In genomic region chr11:116680321-116681091, GRCm38 (mm10) we compare ENCODE assay signal across 26 mouse cellular contexts. TPM values are rescaled to one million over a fixed set of nuclear protein-coding genes. Genes with fewer than 3 reads are reported as not detected.
DNase-seq lines count a peak whose midpoint lies in the region; ATAC-seq and TF ChIP-seq lines count a peak whose summit lies in the region.
"Had no signal": no experiment of that assay in that cellular context is flagged by ENCODE, and none has a peak within 500 bp of the region (broad histone marks: within the 10 kb centered on the region; RNA-seq: fewer than 3 reads in every experiment).

No protein-coding gene starts in this region.

- ATAC-seq in embryonic facial prominence, embryonic 13.5 days (ENCODE audit: insufficient number of reproducible peaks, insufficient read depth, low FRiP score, low TSS enrichment, low read depth), result no peak
- ATAC-seq in liver, embryonic 11.5 days (replicated peaks; ENCODE audit: low FRiP score), result no peak
- ATAC-seq: forebrain, embryonic 13.5 days; forebrain, embryonic 16.5 days; hindbrain, embryonic 16.5 days; intestine, embryonic 15.5 days had no signal

- 67% methylated on average over 24 of the region's 24 CpGs for WGBS in embryonic facial prominence, embryonic 13.5 days
- WGBS in embryonic facial prominence, embryonic 10.5 days, result 72% methylated on average over 24 of the region's 24 CpGs
- WGBS in liver, adult 2 months, result 83% methylated on average over 24 of the region's 24 CpGs
- WGBS in liver, embryonic 11.5 days, result 70% methylated on average over 24 of the region's 24 CpGs

- TF ChIP-seq POLR2A in liver, adult 2 months (IDR thresholded peaks at IDR 0.05; ENCODE audit: extremely low read depth, insufficient read depth, low read length), result no peak

- no peaks in the 10 kb centered on the region for H3K27me3 ChIP-seq in embryonic facial prominence, embryonic 13.5 days
- H3K27me3 ChIP-seq in embryonic facial prominence, embryonic 10.5 days (replicated peaks; ENCODE audit: low read depth, poor library complexity, severe bottlenecking), result no peaks in the 10 kb centered on the region
- H3K27me3 ChIP-seq in liver, adult 2 months (ENCODE audit: control insufficient read depth, insufficient read depth, low read length), result no peaks in the 10 kb centered on the region
- no peaks in the 10 kb centered on the region for H3K27me3 ChIP-seq in liver, embryonic 11.5 days (replicated peaks; ENCODE audit: control insufficient read depth, insufficient read depth, low read length)
- H3K27me3 ChIP-seq in E14TG2a.4 (ENCODE audit: insufficient read depth, low read length), result no peaks in the 10 kb centered on the region
- H3K27me3 ChIP-seq: CH12.LX; forebrain, embryonic 13.5 days; hindbrain, embryonic 13.5 days; intestine, embryonic 15.5 days had no signal

- H3K27ac ChIP-seq in embryonic facial prominence, embryonic 13.5 days, result 0 out of 2 replicates have a peak overlapping the region, but pooled peaks have one; percentile 8
- no peak overlapping the region for H3K27ac ChIP-seq in embryonic facial prominence, embryonic 10.5 days (replicated peaks)
- peak overlapping the region; percentile 35 for H3K27ac ChIP-seq in liver, adult 2 months (replicated peaks; ENCODE audit: insufficient read depth, low read depth, low read length)
- H3K27ac ChIP-seq in liver, embryonic 11.5 days (ENCODE audit: low read depth, low read length), result no peak overlapping the region
- H3K27ac ChIP-seq: forebrain, embryonic 10.5 days; forebrain, embryonic 13.5 days; hindbrain, embryonic 10.5 days; hindbrain, embryonic 13.5 days; intestine, embryonic 15.5 days had no signal

- no peaks in the 10 kb centered on the region for H3K79me2 ChIP-seq in liver, adult 2 months (ENCODE audit: control insufficient read depth, insufficient read depth, low read length)

- DNase-seq in embryonic facial prominence, embryonic 10.5 days (ENCODE audit: low spot score), result no peak
- DNase-seq in liver, adult 2 months (ENCODE audit: extremely low read depth, low read depth, low spot score), result no peak
- DNase-seq in liver, embryonic 11.5 days (ENCODE audit: low spot score), result no peak
- no peak for DNase-seq in frontal cortex, adult 2 months (ENCODE audit: extremely low spot score in 1 of 2, low spot score in 1 of 2)
- DNase-seq: adrenal gland, adult 2 months; adrenal gland, postnatal 36 days; B cell, adult 2 months; cerebellum, adult 11 months; cerebellum, adult 2 months; cerebellum, adult 9-11 months; cerebellum, postnatal 25 days; gastrocnemius, adult 2 months; gastrocnemius, postnatal 14 days; kidney, adult 11 months had no signal

- no peak overlapping the region for H3K4me2 ChIP-seq in embryonic facial prominence, embryonic 13.5 days
- H3K4me2 ChIP-seq in liver, embryonic 11.5 days, result no peak overlapping the region
- H3K4me2 ChIP-seq: forebrain, embryonic 13.5 days; heart, embryonic 11.5 days; hindbrain, embryonic 13.5 days; intestine, embryonic 15.5 days had no signal

- H3K9me3 ChIP-seq in embryonic facial prominence, embryonic 13.5 days, result no peaks in the 10 kb centered on the region
- no peaks in the 10 kb centered on the region for H3K9me3 ChIP-seq in embryonic facial prominence, embryonic 10.5 days
- no peaks in the 10 kb centered on the region for H3K9me3 ChIP-seq in liver, embryonic 11.5 days (ENCODE audit: control insufficient read depth, low read length)
- H3K9me3 ChIP-seq in E14TG2a.4 (ENCODE audit: low read length), result no peaks in the 10 kb centered on the region
- H3K9me3 ChIP-seq: forebrain, embryonic 10.5 days; forebrain, embryonic 13.5 days; hindbrain, embryonic 10.5 days; hindbrain, embryonic 13.5 days; intestine, embryonic 15.5 days had no signal

- H3K4me3 ChIP-seq in embryonic facial prominence, embryonic 13.5 days, result no peak overlapping the region
- no peak overlapping the region for H3K4me3 ChIP-seq in embryonic facial prominence, embryonic 10.5 days
- no peak overlapping the region for H3K4me3 ChIP-seq in liver, adult 2 months (ENCODE audit: insufficient read depth, low read depth, low read length)
- no peak overlapping the region for H3K4me3 ChIP-seq in liver, embryonic 11.5 days (ENCODE audit: low read depth, low read length)
- H3K4me3 ChIP-seq in E14TG2a.4 (replicated peaks; ENCODE audit: low read length), result peak overlapping the region; percentile 32; the same call in 1 of the 2 replicates
- H3K4me3 ChIP-seq: forebrain, embryonic 10.5 days; forebrain, embryonic 13.5 days; gastrocnemius, adult 2 months; hindbrain, embryonic 10.5 days; hindbrain, embryonic 13.5 days; intestine, embryonic 15.5 days had no signal

- H3K4me1 ChIP-seq in embryonic facial prominence, embryonic 13.5 days, result peaks cover 29% of the 10 kb centered on the region
- H3K4me1 ChIP-seq in embryonic facial prominence, embryonic 10.5 days, result peaks cover 14% of the 10 kb centered on the region; the same call in 1 of the 2 replicates
- H3K4me1 ChIP-seq in liver, adult 2 months (ENCODE audit: control insufficient read depth, insufficient read depth, low read length), result peaks cover 20% of the 10 kb centered on the region
- no peaks in the 10 kb centered on the region for H3K4me1 ChIP-seq in liver, embryonic 11.5 days (replicated peaks; ENCODE audit: control insufficient read depth, insufficient read depth, low read length)
- H3K4me1 ChIP-seq in E14TG2a.4 (replicated peaks; ENCODE audit: low read depth, low read length), result peaks cover 88% of the 10 kb centered on the region
- H3K4me1 ChIP-seq: forebrain, embryonic 10.5 days; forebrain, embryonic 13.5 days; hindbrain, embryonic 13.5 days had no signal

- peak overlapping the region; percentile 6; the same call in 1 of the 2 replicates for H3K9ac ChIP-seq in embryonic facial prominence, embryonic 13.5 days
- H3K9ac ChIP-seq in liver, adult 2 months (ENCODE audit: low read depth, low read length), result no peak overlapping the region
- no peak overlapping the region for H3K9ac ChIP-seq in liver, embryonic 11.5 days (ENCODE audit: low read depth, low read length)
- H3K9ac ChIP-seq: forebrain, embryonic 13.5 days; hindbrain, embryonic 13.5 days; intestine, embryonic 15.5 days had no signal

- H3K36me3 ChIP-seq in embryonic facial prominence, embryonic 13.5 days, result peaks cover 73% of the 10 kb centered on the region
- H3K36me3 ChIP-seq in embryonic facial prominence, embryonic 10.5 days (replicated peaks), result peaks cover 97% of the 10 kb centered on the region
- peaks cover 14% of the 10 kb centered on the region for H3K36me3 ChIP-seq in liver, adult 2 months (ENCODE audit: control insufficient read depth, insufficient read depth, low read length)
- peaks cover 18% of the 10 kb centered on the region for H3K36me3 ChIP-seq in liver, embryonic 11.5 days (ENCODE audit: control insufficient read depth, insufficient read depth, low read length)
- H3K36me3 ChIP-seq in E14TG2a.4 (ENCODE audit: insufficient read depth, low read length), result peaks cover 99% of the 10 kb centered on the region

- TF ChIP-seq CTCF in liver, adult 2 months (IDR thresholded peaks at IDR 0.05; ENCODE audit: low read depth, low read length), result no peak
- TF ChIP-seq CTCF in E14TG2a.4 (conservative IDR thresholded peaks at IDR 0.05; ENCODE audit: low read length), result no peak

RNA-seq across cellular contexts. Expression of gene Cygb, which starts 26.4 kb away (rescaled TPM):
- 7.1 and 7.9 TPM in 2 replicates for polyA plus RNA-seq in embryonic facial prominence, embryonic 13.5 days (2015; fragmentation: Nextera tagmentation; extraction: Ambion mirVana)
- 5.0 and 5.7 TPM in 2 replicates for polyA plus RNA-seq in embryonic facial prominence, embryonic 10.5 days (2016; fragmentation: Nextera tagmentation; extraction: Ambion mirVana)
- total RNA-seq in liver, adult 2 months (2014; rRNA removed), result 2.6 and 4.8 TPM in 2 replicates
- 5.6 and 6.1 TPM in 2 replicates for polyA plus RNA-seq in liver, adult 2 months (2012; rRNA removed)
- polyA plus RNA-seq in liver, embryonic 11.5 days (2014; fragmentation: Nextera tagmentation; extraction: Ambion mirVana), result 2.0 and 2.5 TPM in 2 replicates
- 55.3 and 57.6 TPM in 2 replicates for polyA plus RNA-seq in frontal cortex, adult 2 months (2012; rRNA removed)
- total RNA-seq: CH12.LX; common myeloid progenitor, adult 5-6 weeks had no signal

RNA-seq across cellular contexts. Expression of gene Prcd, which starts 27.2 kb away (rescaled TPM):
- 0.69 and 0.80 TPM in 2 replicates for polyA plus RNA-seq in embryonic facial prominence, embryonic 13.5 days (2015; fragmentation: Nextera tagmentation; extraction: Ambion mirVana)
- 0.76 and 1.2 TPM in 2 replicates for polyA plus RNA-seq in embryonic facial prominence, embryonic 10.5 days (2016; fragmentation: Nextera tagmentation; extraction: Ambion mirVana)
- 0.27 TPM in 1 of 2 replicates, not detected in the other for total RNA-seq in liver, adult 2 months (2014; rRNA removed)
- not detected in 2 replicates for polyA plus RNA-seq in liver, adult 2 months (2012; rRNA removed)
- polyA plus RNA-seq in liver, embryonic 11.5 days (2014; fragmentation: Nextera tagmentation; extraction: Ambion mirVana), result 0.62 and 0.74 TPM in 2 replicates
- polyA plus RNA-seq in frontal cortex, adult 2 months (2012; rRNA removed), result 5.7 and 6.4 TPM in 2 replicates
- total RNA-seq: CH12.LX; common myeloid progenitor, adult 5-6 weeks had no signal

RNA-seq across cellular contexts. Expression of gene Rhbdf2, which starts 53.7 kb away (rescaled TPM):
- 4.2 and 4.3 TPM in 2 replicates for polyA plus RNA-seq in embryonic facial prominence, embryonic 13.5 days (2015; fragmentation: Nextera tagmentation; extraction: Ambion mirVana)
- 5.5 and 6.1 TPM in 2 replicates for polyA plus RNA-seq in embryonic facial prominence, embryonic 10.5 days (2016; fragmentation: Nextera tagmentation; extraction: Ambion mirVana)
- 3.1 and 4.1 TPM in 2 replicates for total RNA-seq in liver, adult 2 months (2014; rRNA removed)
- 15.0 and 17.8 TPM in 2 replicates for polyA plus RNA-seq in liver, adult 2 months (2012; rRNA removed)
- 9.9 and 10.6 TPM in 2 replicates for polyA plus RNA-seq in liver, embryonic 11.5 days (2014; fragmentation: Nextera tagmentation; extraction: Ambion mirVana)
- polyA plus RNA-seq in frontal cortex, adult 2 months (2012; rRNA removed), result 1.8 and 2.0 TPM in 2 replicates

Comparison
In these comparisons a context has a peak if more than half of its experiments do, and no peak if none do; other contexts are left out.
1. H3K27ac ChIP-seq: peak in embryonic facial prominence, embryonic 13.5 days (single experiment) and liver, adult 2 months (single experiment); none in embryonic facial prominence, embryonic 10.5 days (single experiment) and liver, embryonic 11.5 days (single experiment).